11 mouse cellular contexts compared by ENCODE assay signal in genomic region chr16:91374253-91374634, GRCm38 (mm10). TPM values are rescaled to one million over a fixed set of nuclear protein-coding genes. Genes with fewer than 3 reads are reported as not detected.
DNase-seq lines count a peak whose midpoint lies in the region; ATAC-seq and TF ChIP-seq lines count a peak whose summit lies in the region.
"Had no signal": no experiment of that assay in that cellular context is flagged by ENCODE, and none has a peak within 500 bp of the region (broad histone marks: within the 10 kb centered on the region; RNA-seq: fewer than 3 reads in every experiment).

No protein-coding gene starts in this region.

- no peaks in the 10 kb centered on the region for H3K36me3 ChIP-seq in kidney, adult 2 months (ENCODE audit: control insufficient read depth, insufficient read depth, low read length)
- peaks cover 5 to 43% of the 10 kb centered on the region in 2 experiments for H3K36me3 ChIP-seq in CH12.LX (replicated peaks in 1 of 2; ENCODE audit: control insufficient read depth in 1 of 2, insufficient read depth in 1 of 2, low read length in 1 of 2)
- peaks cover 14% of the 10 kb centered on the region for H3K36me3 ChIP-seq in embryonic facial prominence, embryonic 13.5 days
- H3K36me3 ChIP-seq in liver, embryonic 15.5 days (replicated peaks), result peaks cover 45% of the 10 kb centered on the region

- no peak for ATAC-seq in embryonic facial prominence, embryonic 13.5 days (ENCODE audit: insufficient number of reproducible peaks, insufficient read depth, low FRiP score, low TSS enrichment, low read depth)
- ATAC-seq in liver, embryonic 15.5 days (ENCODE audit: insufficient read depth), result no peak

- intact Hi-C loops in left cerebral cortex, postnatal 10 days (cut with DNase I), result no loop called here
- intact Hi-C loops in gastrocnemius, postnatal 14 days (cut with DNase I; ENCODE audit: low total_unique reads), result loop anchor here (10.0 kb wide), 1 partner anchor 71 kb away; no protein-coding TSS in a partner anchor

- DNase-seq in kidney, adult 2 months, result no peak
- DNase-seq in kidney, postnatal 14 days, result no peak
- DNase-seq in CH12.LX (ENCODE audit: extremely low read depth), result no peak
- no peak for DNase-seq in thymus, postnatal 25 days
- no peak for DNase-seq in left cerebral cortex, postnatal 10 days (ENCODE audit: extremely low spot score in 1 of 2, low spot score in 2 of 2)
- DNase-seq in gastrocnemius, postnatal 14 days, result no peak
- DNase-seq: cerebellum, adult 9-10 months; thymus, postnatal 36 days had no signal

- no peak overlapping the region; the same call in 1 of the 2 replicates for H3K4me2 ChIP-seq in CH12.LX (ENCODE audit: insufficient read depth, low read depth, poor library complexity, severe bottlenecking)
- peak overlapping the region; percentile 71 for H3K4me2 ChIP-seq in embryonic facial prominence, embryonic 13.5 days
- peak overlapping the region; percentile 80 for H3K4me2 ChIP-seq in liver, embryonic 15.5 days

- H3K27me3 ChIP-seq in kidney, adult 2 months (replicated peaks; ENCODE audit: control insufficient read depth, insufficient read depth, low read length), result no peaks in the 10 kb centered on the region
- no peaks in the 10 kb centered on the region for H3K27me3 ChIP-seq in CH12.LX (replicated peaks)
- no peaks in the 10 kb centered on the region for H3K27me3 ChIP-seq in embryonic facial prominence, embryonic 13.5 days
- no peaks in the 10 kb centered on the region for H3K27me3 ChIP-seq in liver, embryonic 15.5 days

- no peak for TF ChIP-seq POLR2A in kidney, adult 2 months (IDR thresholded peaks at IDR 0.05; ENCODE audit: low read depth, low read length)
- TF ChIP-seq POLR2A in CH12.LX (IDR thresholded peaks at IDR 0.05; ENCODE audit: low read depth, low read length), result no peak

- in situ Hi-C loops in CH12.LX (cut with MboI; ENCODE audit: low pct_ligation_motif_present, low pct_unique_long_range_greater_than_20kb, low sequenced_read_pairs), result loop anchor here (5.0 to 25.0 kb wide), 3 partner anchors 78 to 913 kb away; partner anchors contain the start of gene Kcne2

- peaks cover 2% of the 10 kb centered on the region; the same call in 1 of the 2 replicates for H3K4me1 ChIP-seq in kidney, adult 2 months (ENCODE audit: control insufficient read depth, insufficient read depth, low read length)
- peaks cover 3 to 34% of the 10 kb centered on the region in 2 experiments; a peak in 3 of 4 replicates for H3K4me1 ChIP-seq in CH12.LX (ENCODE audit: control insufficient read depth in 1 of 2, insufficient read depth in 2 of 2)
- H3K4me1 ChIP-seq in embryonic facial prominence, embryonic 13.5 days, result peaks cover 34% of the 10 kb centered on the region
- peaks cover 72% of the 10 kb centered on the region for H3K4me1 ChIP-seq in liver, embryonic 15.5 days (replicated peaks)

- H3K9ac ChIP-seq in CH12.LX (ENCODE audit: insufficient read depth, low read depth), result peak overlapping the region; percentile 93; the same call in 1 of the 2 replicates
- no peak overlapping the region for H3K9ac ChIP-seq in embryonic facial prominence, embryonic 13.5 days
- peak overlapping the region; percentile 100 for H3K9ac ChIP-seq in liver, embryonic 15.5 days

- peak overlapping the region; percentile 9; the same call in 1 of the 2 replicates for H3K4me3 ChIP-seq in kidney, adult 2 months (ENCODE audit: insufficient read depth, low read depth, low read length)
- H3K4me3 ChIP-seq in CH12.LX (replicated peaks in 1 of 3; ENCODE audit: low read depth in 2 of 3, low read length in 2 of 3, poor library complexity in 1 of 3), result peak overlapping the region in 2 of 3 experiments; percentile 76 to 96
- H3K4me3 ChIP-seq in embryonic facial prominence, embryonic 13.5 days, result peak overlapping the region; percentile 89
- peak overlapping the region; percentile 99 for H3K4me3 ChIP-seq in liver, embryonic 15.5 days (replicated peaks)

- H3K79me2 ChIP-seq in CH12.LX (replicated peaks; ENCODE audit: control insufficient read depth, extremely low read depth, insufficient read depth, poor library complexity, severe bottlenecking), result peaks cover 20% of the 10 kb centered on the region

- no peak for TF ChIP-seq RAD21 in CH12.LX (IDR thresholded peaks at IDR 0.05; ENCODE audit: low read depth, low read length)

- peaks cover 6% of the 10 kb centered on the region for H3K9me3 ChIP-seq in CH12.LX (replicated peaks; ENCODE audit: low read length)
- no peaks in the 10 kb centered on the region for H3K9me3 ChIP-seq in embryonic facial prominence, embryonic 13.5 days
- no peaks in the 10 kb centered on the region for H3K9me3 ChIP-seq in liver, embryonic 15.5 days (replicated peaks)

- no peak for TF ChIP-seq CTCF in kidney, adult 2 months (conservative IDR thresholded peaks at IDR 0.05; ENCODE audit: insufficient read depth, insufficient read length, low read depth, low read length)
- TF ChIP-seq CTCF in CH12.LX (conservative IDR thresholded peaks at IDR 0.05 in 1 of 2, IDR thresholded peaks at IDR 0.05 in 1 of 2; ENCODE audit: low read depth in 2 of 2, low read length in 2 of 2), result no peak

- 56% methylated on average over 3 of the region's 3 CpGs for WGBS in kidney, adult 2 months
- 82% methylated on average over 3 of the region's 3 CpGs for WGBS in embryonic facial prominence, embryonic 13.5 days
- 8% methylated on average over 3 of the region's 3 CpGs for WGBS in liver, embryonic 15.5 days (ENCODE audit: insufficient replicate concordance)

- H3K27ac ChIP-seq in kidney, adult 2 months (ENCODE audit: insufficient read depth, low read depth, low read length), result peak overlapping the region; percentile 87
- H3K27ac ChIP-seq in CH12.LX (ENCODE audit: insufficient read depth, low read depth), result no peak overlapping the region
- H3K27ac ChIP-seq in embryonic facial prominence, embryonic 13.5 days, result no peak overlapping the region
- H3K27ac ChIP-seq in liver, embryonic 15.5 days (replicated peaks), result peak overlapping the region; percentile 99

- TF ChIP-seq EP300 in CH12.LX (IDR thresholded peaks at IDR 0.05; ENCODE audit: low read length), result no peak

- dilution Hi-C loops in CH12.LX (cut with MboI; ENCODE audit: extremely low pct_ligation_motif_present, extremely low pct_unique_long_range_greater_than_20kb, low sequenced_read_pairs), result no loop called here

TF ChIP-seq in CH12.LX, 34 proteins besides CTCF, POLR2A, EP300 and RAD21:
- no peak for TF ChIP-seq ELF1 (IDR thresholded peaks at IDR 0.05; ENCODE audit: low read depth, low read length)
- TF ChIP-seq SIN3A (IDR thresholded peaks at IDR 0.05; ENCODE audit: low read length), result no peak
- no peak for TF ChIP-seq JUND (conservative IDR thresholded peaks at IDR 0.05; ENCODE audit: low read depth, low read length)
- no peak for TF ChIP-seq CHD1 (IDR thresholded peaks at IDR 0.05; ENCODE audit: low read depth, low read length)
- TF ChIP-seq RCOR1 (conservative IDR thresholded peaks at IDR 0.05; ENCODE audit: low read depth, low read length), result no peak
- TF ChIP-seq MAZ (IDR thresholded peaks at IDR 0.05; ENCODE audit: low read depth, low read length), result no peak
- TF ChIP-seq MEF2A (IDR thresholded peaks at IDR 0.05; ENCODE audit: borderline replicate concordance, low read depth, low read length), result no peak
- TF ChIP-seq MYC (IDR thresholded peaks at IDR 0.05; ENCODE audit: low read depth, low read length), result no peak

RNA-seq across cellular contexts. Expression of gene Ifnar2, which starts 1.7 kb away (rescaled TPM):
- polyA plus RNA-seq in kidney, adult 2 months (2012; rRNA removed), result 54.5 and 57.1 TPM in 2 replicates
- total RNA-seq in CH12.LX (2012; rRNA removed), result 25.5 and 34.9 TPM in 2 replicates
- 32.0 and 33.1 TPM in 2 replicates for total RNA-seq in CH12.LX (2014; rRNA removed)
- 33.7 and 34.5 TPM in 2 replicates for polyA plus RNA-seq in CH12.LX (2012; ENCODE audit: insufficient read length, low read depth)
- polyA plus RNA-seq in embryonic facial prominence, embryonic 13.5 days (2015; fragmentation: Nextera tagmentation; extraction: Ambion mirVana), result 55.6 and 65.0 TPM in 2 replicates
- 86.9 and 90.8 TPM in 2 replicates for polyA plus RNA-seq in liver, embryonic 15.5 days (2015; fragmentation: Nextera tagmentation; extraction: Ambion mirVana)
- total RNA-seq in left cerebral cortex, postnatal 10 days (2021), result 10 to 100 TPM; 20.9 to 22.0 TPM
- 10 to 100 TPM; 14.6 to 15.2 TPM for total RNA-seq in gastrocnemius, postnatal 14 days (2021)

RNA-seq across cellular contexts. Expression of gene Gm21970, which starts 17.3 kb away (rescaled TPM):
- polyA plus RNA-seq in kidney, adult 2 months (2012; rRNA removed), result not detected in 2 replicates
- total RNA-seq in CH12.LX (2012; rRNA removed) (not detected in 2 replicates), CH12.LX (2014; rRNA removed) (not detected in 2 replicates)
- polyA plus RNA-seq in CH12.LX (2012; ENCODE audit: insufficient read length, low read depth), result not detected in 2 replicates
- polyA plus RNA-seq in embryonic facial prominence, embryonic 13.5 days (2015; fragmentation: Nextera tagmentation; extraction: Ambion mirVana), result not detected in 2 replicates
- 0.31 TPM in 1 of 2 replicates, not detected in the other for polyA plus RNA-seq in liver, embryonic 15.5 days (2015; fragmentation: Nextera tagmentation; extraction: Ambion mirVana)
- total RNA-seq in left cerebral cortex, postnatal 10 days (2021), result not detected
- total RNA-seq in gastrocnemius, postnatal 14 days (2021), result not detected
- total RNA-seq: hematopoietic stem cell, adult 5-6 weeks had no signal

RNA-seq across cellular contexts. Expression of gene Il10rb, which starts 31.7 kb away (rescaled TPM):
- 65.8 and 66.0 TPM in 2 replicates for polyA plus RNA-seq in kidney, adult 2 months (2012; rRNA removed)
- 27.5 and 32.1 TPM in 2 replicates for total RNA-seq in CH12.LX (2012; rRNA removed)
- 34.8 and 36.1 TPM in 2 replicates for total RNA-seq in CH12.LX (2014; rRNA removed)
- 35.6 and 37.9 TPM in 2 replicates for polyA plus RNA-seq in CH12.LX (2012; ENCODE audit: insufficient read length, low read depth)
- 19.4 and 19.6 TPM in 2 replicates for polyA plus RNA-seq in embryonic facial prominence, embryonic 13.5 days (2015; fragmentation: Nextera tagmentation; extraction: Ambion mirVana)
- polyA plus RNA-seq in liver, embryonic 15.5 days (2015; fragmentation: Nextera tagmentation; extraction: Ambion mirVana), result 29.9 and 34.7 TPM in 2 replicates
- 1 to 10 TPM; 7.9 to 8.9 TPM for total RNA-seq in left cerebral cortex, postnatal 10 days (2021)
- total RNA-seq in gastrocnemius, postnatal 14 days (2021), result 10 to 100 TPM in 1 of 2 experiments, 1 to 10 TPM in 1; 9.0 to 10.1 TPM

Comparison
In these comparisons a context has a peak if more than half of its experiments do, and no peak if none do; other contexts are left out.
1. H3K27ac ChIP-seq: peak in kidney, adult 2 months (single experiment) and liver, embryonic 15.5 days (single experiment); none in CH12.LX (single experiment) and embryonic facial prominence, embryonic 13.5 days (single experiment).
2. H3K4me3 ChIP-seq: peak in every context shown above with its lines; median percentile 99 in liver, embryonic 15.5 days; 89 in embryonic facial prominence, embryonic 13.5 days; 86 in CH12.LX; 9 in kidney, adult 2 months.